Mouse (Mus musculus): ENCODE data around the gene Vmn2r22. TPM values are rescaled to one million over a fixed set of nuclear protein-coding genes. Genes with fewer than 3 reads are reported as not detected.
"Not testable (repeated sequence)": the region's sequence is repeated elsewhere in the genome, so short reads cannot be mapped to it uniquely, and the experiment has no call there.

Gene Vmn2r22
- not detected in 2 replicates for polyA plus RNA-seq (2015; fragmentation: Nextera tagmentation; extraction: Ambion mirVana)

GRCm38 (mm10) chr6:123650625-123651024 lies at the start of gene Vmn2r22:
Gene Vmn2r22, minus strand, starts transcription at chr6:123650725.
- not testable (repeated sequence) for H3K9ac ChIP-seq (replicated peaks; ENCODE audit: low read depth, low read length); H3K4me2 ChIP-seq (ENCODE audit: low read length); ATAC-seq; H3K4me3 ChIP-seq (replicated peaks; ENCODE audit: low read length); H3K27me3 ChIP-seq (replicated peaks; ENCODE audit: control insufficient read depth, insufficient read depth, low read length); H3K27ac ChIP-seq (ENCODE audit: low read length); H3K4me1 ChIP-seq (replicated peaks; ENCODE audit: control insufficient read depth, insufficient read depth, low read length); H3K9me3 ChIP-seq (ENCODE audit: control insufficient read depth, low read length); H3K36me3 ChIP-seq (ENCODE audit: control insufficient read depth, insufficient read depth)
- WGBS, result 77% methylated on average over 3 of the region's 3 CpGs

GRCm38 (mm10) chr6:123697213-123697612 lies 46.7 kb upstream of the Vmn2r22 start:
- Histone ChIP-seq H3K9me3 (ENCODE audit: control insufficient read depth, low read length) (no peaks in the 10 kb centered on the region), H3K36me3 (ENCODE audit: control insufficient read depth, insufficient read depth) (no peaks in the 10 kb centered on the region), H3K9ac (replicated peaks; ENCODE audit: low read depth, low read length) (no peak overlapping the region), H3K27ac (ENCODE audit: low read length) (no peak overlapping the region), H3K27me3 (replicated peaks; ENCODE audit: control insufficient read depth, insufficient read depth, low read length) (no peaks in the 10 kb centered on the region), H3K4me1 (replicated peaks; ENCODE audit: control insufficient read depth, insufficient read depth, low read length) (peaks cover 3% of the 10 kb centered on the region; the same call in 1 of the 2 replicates), H3K4me3 (replicated peaks; ENCODE audit: low read length) (no peak overlapping the region), H3K4me2 (ENCODE audit: low read length) (no peak overlapping the region)
- ATAC-seq, result no peak; the same call in 1 of the 2 replicates

- not testable (repeated sequence) for H3K4me3 ChIP-seq (replicated peaks; ENCODE audit: low read length); H3K4me2 ChIP-seq (ENCODE audit: low read length); ATAC-seq; H3K4me1 ChIP-seq (replicated peaks; ENCODE audit: control insufficient read depth, insufficient read depth, low read length); H3K27me3 ChIP-seq (replicated peaks; ENCODE audit: control insufficient read depth, insufficient read depth, low read length); H3K36me3 ChIP-seq (ENCODE audit: control insufficient read depth, insufficient read depth); H3K9ac ChIP-seq (replicated peaks; ENCODE audit: low read depth, low read length); H3K9me3 ChIP-seq (ENCODE audit: control insufficient read depth, low read length); H3K27ac ChIP-seq (ENCODE audit: low read length)
- 14% methylated on average over 1 of the region's 1 CpGs for WGBS
These were observed 46.1 kb upstream of the Vmn2r22 start for GRCm38 (mm10) chr6:123696639-123697038.

- WGBS, result 47% methylated on average over 6 of the region's 6 CpGs
- no peaks in the 10 kb centered on the region for H3K4me1 ChIP-seq (replicated peaks; ENCODE audit: control insufficient read depth, insufficient read depth, low read length)
- H3K4me3 ChIP-seq (replicated peaks; ENCODE audit: low read length), result no peak overlapping the region
- H3K4me2 ChIP-seq (ENCODE audit: low read length), result no peak overlapping the region
- no peak for ATAC-seq
- no peaks in the 10 kb centered on the region for H3K36me3 ChIP-seq (ENCODE audit: control insufficient read depth, insufficient read depth)
- no peak overlapping the region for H3K27ac ChIP-seq (ENCODE audit: low read length)
- H3K9me3 ChIP-seq (ENCODE audit: control insufficient read depth, low read length), result no peaks in the 10 kb centered on the region
- no peaks in the 10 kb centered on the region for H3K27me3 ChIP-seq (replicated peaks; ENCODE audit: control insufficient read depth, insufficient read depth, low read length)
- H3K9ac ChIP-seq (replicated peaks; ENCODE audit: low read depth, low read length), result no peak overlapping the region
These were observed 6.5 kb upstream of the Vmn2r22 start for GRCm38 (mm10) chr6:123657040-123657439.

GRCm38 (mm10) chr6:123639394-123639793 lies 11.1 kb downstream of the Vmn2r22 start:
- H3K4me2 ChIP-seq (ENCODE audit: low read length); H3K36me3 ChIP-seq (ENCODE audit: control insufficient read depth, insufficient read depth); H3K4me1 ChIP-seq (replicated peaks; ENCODE audit: control insufficient read depth, insufficient read depth, low read length); H3K9ac ChIP-seq (replicated peaks; ENCODE audit: low read depth, low read length); H3K27me3 ChIP-seq (replicated peaks; ENCODE audit: control insufficient read depth, insufficient read depth, low read length); H3K27ac ChIP-seq (ENCODE audit: low read length); ATAC-seq; H3K4me3 ChIP-seq (replicated peaks; ENCODE audit: low read length); H3K9me3 ChIP-seq (ENCODE audit: control insufficient read depth, low read length): not testable (repeated sequence)
- 85% methylated on average over 4 of the region's 4 CpGs for WGBS

- H3K4me1 ChIP-seq (replicated peaks; ENCODE audit: control insufficient read depth, insufficient read depth, low read length); H3K9ac ChIP-seq (replicated peaks; ENCODE audit: low read depth, low read length); H3K27me3 ChIP-seq (replicated peaks; ENCODE audit: control insufficient read depth, insufficient read depth, low read length); H3K36me3 ChIP-seq (ENCODE audit: control insufficient read depth, insufficient read depth); H3K9me3 ChIP-seq (ENCODE audit: control insufficient read depth, low read length); H3K27ac ChIP-seq (ENCODE audit: low read length); H3K4me3 ChIP-seq (replicated peaks; ENCODE audit: low read length); H3K4me2 ChIP-seq (ENCODE audit: low read length); ATAC-seq: not testable (repeated sequence)
- no CpG with 5 or more reads among the region's 2 CpGs for WGBS
These were observed 26.7 kb downstream of the Vmn2r22 start for GRCm38 (mm10) chr6:123623784-123624183.

- H3K27me3 ChIP-seq (replicated peaks; ENCODE audit: control insufficient read depth, insufficient read depth, low read length); H3K4me3 ChIP-seq (replicated peaks; ENCODE audit: low read length); H3K36me3 ChIP-seq (ENCODE audit: control insufficient read depth, insufficient read depth); H3K27ac ChIP-seq (ENCODE audit: low read length); H3K4me1 ChIP-seq (replicated peaks; ENCODE audit: control insufficient read depth, insufficient read depth, low read length); ATAC-seq; H3K9me3 ChIP-seq (ENCODE audit: control insufficient read depth, low read length); H3K9ac ChIP-seq (replicated peaks; ENCODE audit: low read depth, low read length); H3K4me2 ChIP-seq (ENCODE audit: low read length): not testable (repeated sequence)
- no CpG with 5 or more reads among the region's 5 CpGs for WGBS
These were observed 62.2 kb downstream of the Vmn2r22 start for GRCm38 (mm10) chr6:123588368-123588767.

GRCm38 (mm10) chr6:123587796-123588328 lies 62.7 kb downstream of the Vmn2r22 start:
- not testable (repeated sequence) for H3K9me3 ChIP-seq (ENCODE audit: control insufficient read depth, low read length); ATAC-seq; H3K27me3 ChIP-seq (replicated peaks; ENCODE audit: control insufficient read depth, insufficient read depth, low read length); H3K36me3 ChIP-seq (ENCODE audit: control insufficient read depth, insufficient read depth); H3K27ac ChIP-seq (ENCODE audit: low read length); H3K4me1 ChIP-seq (replicated peaks; ENCODE audit: control insufficient read depth, insufficient read depth, low read length); H3K4me2 ChIP-seq (ENCODE audit: low read length); H3K4me3 ChIP-seq (replicated peaks; ENCODE audit: low read length); H3K9ac ChIP-seq (replicated peaks; ENCODE audit: low read depth, low read length)
- no CpG with 5 or more reads among the region's 2 CpGs for WGBS

- H3K4me3 ChIP-seq (replicated peaks; ENCODE audit: low read length), result not testable (repeated sequence)
- no CpG with 5 or more reads among the region's 1 CpGs for WGBS
These were observed 66.5 kb downstream of the Vmn2r22 start for GRCm38 (mm10) chr6:123583988-123584387.

GRCm38 (mm10) chr6:123574698-123575097 lies 75.8 kb downstream of the Vmn2r22 start:
- H3K9me3 ChIP-seq (ENCODE audit: control insufficient read depth, low read length); ATAC-seq; H3K4me1 ChIP-seq (replicated peaks; ENCODE audit: control insufficient read depth, insufficient read depth, low read length): not testable (repeated sequence)

More at GRCm38 (mm10) chr6:123583988-123584387, 66.5 kb downstream of the Vmn2r22 start:
- not testable (repeated sequence) for H3K27ac ChIP-seq (ENCODE audit: low read length); H3K9ac ChIP-seq (replicated peaks; ENCODE audit: low read depth, low read length); H3K4me2 ChIP-seq (ENCODE audit: low read length); H3K36me3 ChIP-seq (ENCODE audit: control insufficient read depth, insufficient read depth); H3K27me3 ChIP-seq (replicated peaks; ENCODE audit: control insufficient read depth, insufficient read depth, low read length); ATAC-seq; H3K9me3 ChIP-seq (ENCODE audit: control insufficient read depth, low read length); H3K4me1 ChIP-seq (replicated peaks; ENCODE audit: control insufficient read depth, insufficient read depth, low read length)

More at GRCm38 (mm10) chr6:123574698-123575097, 75.8 kb downstream of the Vmn2r22 start:
- H3K27me3 ChIP-seq (replicated peaks; ENCODE audit: control insufficient read depth, insufficient read depth, low read length); H3K4me2 ChIP-seq (ENCODE audit: low read length); H3K27ac ChIP-seq (ENCODE audit: low read length); H3K4me3 ChIP-seq (replicated peaks; ENCODE audit: low read length); H3K9ac ChIP-seq (replicated peaks; ENCODE audit: low read depth, low read length); H3K36me3 ChIP-seq (ENCODE audit: control insufficient read depth, insufficient read depth): not testable (repeated sequence)
- no CpG with 5 or more reads among the region's 2 CpGs for WGBS
